Mouse (Mus musculus): ENCODE results near the gene Necab2. TPM values are rescaled to one million over a fixed set of nuclear protein-coding genes. Genes with fewer than 3 reads are reported as not detected.

Necab2 gene
- 65.7 and 85.9 TPM in 2 replicates for polyA plus RNA-seq (2015; fragmentation: Nextera tagmentation; extraction: Ambion mirVana)

DNA sequence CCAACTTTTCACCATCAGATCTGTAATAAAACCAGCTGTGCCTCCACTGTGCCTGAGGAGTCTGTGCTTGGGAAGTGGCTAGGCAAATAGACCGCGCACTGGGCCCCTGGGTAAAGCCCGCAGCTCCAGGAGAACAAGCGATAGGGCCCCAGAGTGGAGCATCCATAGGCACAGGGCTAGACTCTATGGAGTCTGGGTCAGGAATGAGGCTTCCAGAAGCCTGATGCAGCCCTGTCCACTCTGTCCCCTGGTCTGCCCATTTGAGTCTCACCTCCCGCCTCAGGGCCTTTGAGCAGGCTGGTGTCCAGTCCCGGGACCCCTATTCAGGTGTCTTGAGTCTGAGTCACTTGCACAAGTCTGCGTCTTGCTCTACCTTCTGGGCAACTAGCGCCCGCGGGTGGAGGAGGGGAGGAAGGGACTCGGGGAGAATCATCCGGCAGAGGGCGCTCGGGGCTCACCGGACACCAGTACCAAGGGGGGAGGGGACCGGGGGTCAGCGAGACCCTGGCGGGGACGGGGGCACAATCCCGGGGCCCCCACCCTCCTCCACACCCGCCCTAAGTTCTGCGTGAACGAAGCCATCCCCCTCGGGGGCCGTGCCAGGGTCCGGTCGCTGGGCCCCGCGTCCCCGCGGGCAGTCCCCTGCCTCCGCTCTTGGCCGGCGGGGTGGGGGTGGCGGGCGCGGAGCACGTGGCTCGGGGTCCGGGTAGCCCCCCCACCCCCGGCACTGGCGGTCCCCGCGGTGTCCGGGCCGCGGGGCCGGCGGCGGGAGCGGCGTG lies at the start of gene Necab2:
Gene Necab2 (plus strand): TSS at position 509 of the 779 bp plus-strand sequence.
- H3K9me3 ChIP-seq (replicated peaks; ENCODE audit: control insufficient read depth, low read length, poor library complexity, severe bottlenecking) = no peaks in the 10 kb centered on the region
- 3% methylated on average over 27 of the region's 52 CpGs for WGBS
- H3K4me1 ChIP-seq (ENCODE audit: control insufficient read depth, insufficient read depth, low read length) = peaks cover 5% of the 10 kb centered on the region
- H3K27me3 ChIP-seq (ENCODE audit: control insufficient read depth, insufficient read depth, low read depth, low read length) = no peaks in the 10 kb centered on the region
- H3K4me3 ChIP-seq (ENCODE audit: low read depth, low read length) = peak within 1 kb of the TSS; percentile 67
- ATAC-seq = peak; percentile 58
- H3K36me3 ChIP-seq (ENCODE audit: control insufficient read depth, insufficient read depth, low read length) = no peaks in the 10 kb centered on the region
- no peak within 1 kb of the TSS for H3K27ac ChIP-seq (ENCODE audit: low read length)
- H3K4me2 ChIP-seq (ENCODE audit: low read length) = peak within 1 kb of the TSS; percentile 77
- peak within 1 kb of the TSS; percentile 82 for H3K9ac ChIP-seq (ENCODE audit: low read depth, low read length)

DNA sequence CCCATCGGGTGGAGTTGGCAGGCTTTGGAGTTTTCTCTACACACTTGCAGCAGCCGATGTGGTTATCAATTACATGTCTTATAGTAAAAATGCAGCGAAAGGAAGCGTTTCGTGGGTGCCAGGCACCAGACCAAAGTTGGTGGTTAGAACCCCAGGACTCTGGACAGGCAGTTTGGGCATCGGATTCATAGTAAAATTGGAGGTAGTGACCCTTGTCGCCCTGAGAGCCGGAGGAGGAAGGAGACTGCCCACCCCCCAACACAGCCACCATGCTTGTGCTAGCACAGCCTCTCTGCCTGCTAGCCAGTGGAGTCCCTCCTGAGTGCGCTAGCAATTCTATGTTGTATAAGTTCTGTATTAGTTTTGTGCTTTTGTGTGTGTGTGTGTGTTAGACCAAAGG lies 48.0 kb upstream of the Necab2 start:
- Histone ChIP-seq H3K9me3 (replicated peaks; ENCODE audit: control insufficient read depth, low read length, poor library complexity, severe bottlenecking) (no peaks in the 10 kb centered on the region), H3K36me3 (ENCODE audit: control insufficient read depth, insufficient read depth, low read length) (peaks cover 2% of the 10 kb centered on the region; the same call in 1 of the 2 replicates), H3K27me3 (ENCODE audit: control insufficient read depth, insufficient read depth, low read depth, low read length) (no peaks in the 10 kb centered on the region), H3K4me1 (ENCODE audit: control insufficient read depth, insufficient read depth, low read length) (peaks cover 11% of the 10 kb centered on the region), H3K4me2 (ENCODE audit: low read length) (no peak overlapping the region), H3K4me3 (ENCODE audit: low read depth, low read length) (no peak overlapping the region), H3K27ac (ENCODE audit: low read length) (no peak overlapping the region), H3K9ac (ENCODE audit: low read depth, low read length) (no peak overlapping the region)
- WGBS = 82% methylated on average over 9 of the region's 9 CpGs
- ATAC-seq = no peak

DNA sequence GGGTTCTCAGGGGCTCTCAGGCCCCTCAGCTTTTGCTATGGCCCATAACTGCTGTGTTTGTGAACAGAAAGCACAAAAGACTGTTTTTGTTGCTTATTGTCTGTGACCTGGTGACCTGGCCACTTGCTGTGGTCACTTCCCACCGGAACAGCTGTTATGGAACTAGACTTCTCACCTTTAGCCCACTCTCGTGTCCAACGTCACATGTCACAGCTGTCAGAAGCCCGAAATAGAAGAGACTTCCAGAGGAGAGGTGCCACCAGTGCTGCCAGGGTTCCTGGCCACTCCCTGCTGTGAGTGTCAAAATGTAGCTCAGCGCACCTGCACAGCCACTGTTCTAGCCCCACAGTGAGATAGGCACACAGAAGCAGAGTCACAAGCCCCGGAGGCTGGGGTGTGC lies 47.3 kb upstream of the Necab2 start:
- no peak overlapping the region for H3K27ac ChIP-seq (ENCODE audit: low read length)
- H3K27me3 ChIP-seq (ENCODE audit: control insufficient read depth, insufficient read depth, low read depth, low read length) = no peaks in the 10 kb centered on the region
- 78% methylated on average over 6 of the region's 6 CpGs for WGBS
- no peak overlapping the region for H3K4me3 ChIP-seq (ENCODE audit: low read depth, low read length)
- H3K36me3 ChIP-seq (ENCODE audit: control insufficient read depth, insufficient read depth, low read length) = peaks cover 2% of the 10 kb centered on the region; the same call in 1 of the 2 replicates
- H3K9me3 ChIP-seq (replicated peaks; ENCODE audit: control insufficient read depth, low read length, poor library complexity, severe bottlenecking) = no peaks in the 10 kb centered on the region
- H3K4me1 ChIP-seq (ENCODE audit: control insufficient read depth, insufficient read depth, low read length) = peaks cover 9% of the 10 kb centered on the region
- ATAC-seq = no peak
- no peak overlapping the region for H3K4me2 ChIP-seq (ENCODE audit: low read length)
- H3K9ac ChIP-seq (ENCODE audit: low read depth, low read length) = no peak overlapping the region

DNA sequence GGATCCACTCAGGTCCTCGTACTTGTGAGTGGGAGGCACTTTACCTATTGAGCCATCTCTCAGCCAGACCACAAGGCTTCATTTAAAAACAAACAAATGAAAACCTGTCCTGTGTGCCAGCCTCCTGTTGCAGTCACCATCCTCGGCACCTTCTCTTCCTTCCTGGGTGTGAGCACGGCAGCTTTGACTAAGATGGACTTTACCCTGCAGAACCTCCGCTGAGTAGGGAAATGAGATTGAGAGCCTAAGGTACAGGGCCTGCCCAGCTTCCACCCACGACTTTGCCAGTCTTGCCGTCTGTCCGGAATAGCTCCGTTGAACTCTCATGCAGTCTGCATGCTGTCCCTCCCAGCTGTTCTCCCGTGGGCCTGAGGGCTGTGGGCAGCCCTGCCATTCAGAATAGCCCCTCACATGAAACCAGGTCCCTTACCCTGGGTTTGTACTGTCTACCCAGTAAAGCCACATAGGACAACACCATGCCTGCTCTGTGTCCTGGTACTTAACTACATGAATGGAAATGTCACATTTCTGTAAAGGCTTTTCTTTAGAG lies 46.3 kb upstream of the Necab2 start:
- no peak for ATAC-seq

DNA sequence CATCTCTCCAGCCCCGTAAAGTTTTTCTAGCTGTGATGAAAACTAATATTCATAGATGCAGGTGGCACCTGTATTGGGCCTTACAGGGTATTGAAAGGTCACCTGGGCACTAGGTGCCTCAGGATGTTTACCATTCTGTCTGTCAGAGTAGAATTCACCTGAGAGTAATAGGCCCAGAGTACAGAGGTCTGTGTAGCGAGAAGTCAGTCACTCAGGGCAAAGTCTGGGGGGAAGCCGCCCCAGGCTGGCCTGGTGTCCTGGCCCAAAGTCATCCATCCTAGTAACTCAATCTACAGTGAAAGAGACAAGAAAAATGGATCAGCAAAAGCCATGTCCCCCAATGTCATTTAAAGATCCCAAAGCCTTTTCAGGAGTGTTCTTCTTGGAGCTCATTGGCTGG lies 45.6 kb upstream of the Necab2 start:
- H3K4me1 ChIP-seq (ENCODE audit: control insufficient read depth, insufficient read depth, low read length) = peaks cover 1% of the 10 kb centered on the region; the same call in 1 of the 2 replicates
- 91% methylated on average over 3 of the region's 3 CpGs for WGBS
- no peak overlapping the region for H3K4me2 ChIP-seq (ENCODE audit: low read length)
- no peak overlapping the region for H3K27ac ChIP-seq (ENCODE audit: low read length)
- no peak overlapping the region for H3K4me3 ChIP-seq (ENCODE audit: low read depth, low read length)
- H3K9ac ChIP-seq (ENCODE audit: low read depth, low read length) = no peak overlapping the region
- no peaks in the 10 kb centered on the region for H3K27me3 ChIP-seq (ENCODE audit: control insufficient read depth, insufficient read depth, low read depth, low read length)
- H3K36me3 ChIP-seq (ENCODE audit: control insufficient read depth, insufficient read depth, low read length) = peaks cover 2% of the 10 kb centered on the region; the same call in 1 of the 2 replicates
- no peak for ATAC-seq
- no peaks in the 10 kb centered on the region for H3K9me3 ChIP-seq (replicated peaks; ENCODE audit: control insufficient read depth, low read length, poor library complexity, severe bottlenecking)

More for the DNA sequence above, 46.3 kb upstream of the Necab2 start:
- Histone ChIP-seq H3K27me3 (ENCODE audit: control insufficient read depth, insufficient read depth, low read depth, low read length) (no peaks in the 10 kb centered on the region), H3K27ac (ENCODE audit: low read length) (no peak overlapping the region), H3K36me3 (ENCODE audit: control insufficient read depth, insufficient read depth, low read length) (peaks cover 2% of the 10 kb centered on the region; the same call in 1 of the 2 replicates), H3K4me1 (ENCODE audit: control insufficient read depth, insufficient read depth, low read length) (peaks cover 8% of the 10 kb centered on the region), H3K9me3 (replicated peaks; ENCODE audit: control insufficient read depth, low read length, poor library complexity, severe bottlenecking) (no peaks in the 10 kb centered on the region), H3K9ac (ENCODE audit: low read depth, low read length) (no peak overlapping the region), H3K4me2 (ENCODE audit: low read length) (no peak overlapping the region), H3K4me3 (ENCODE audit: low read depth, low read length) (no peak overlapping the region)
- 89% methylated on average over 9 of the region's 9 CpGs for WGBS

DNA sequence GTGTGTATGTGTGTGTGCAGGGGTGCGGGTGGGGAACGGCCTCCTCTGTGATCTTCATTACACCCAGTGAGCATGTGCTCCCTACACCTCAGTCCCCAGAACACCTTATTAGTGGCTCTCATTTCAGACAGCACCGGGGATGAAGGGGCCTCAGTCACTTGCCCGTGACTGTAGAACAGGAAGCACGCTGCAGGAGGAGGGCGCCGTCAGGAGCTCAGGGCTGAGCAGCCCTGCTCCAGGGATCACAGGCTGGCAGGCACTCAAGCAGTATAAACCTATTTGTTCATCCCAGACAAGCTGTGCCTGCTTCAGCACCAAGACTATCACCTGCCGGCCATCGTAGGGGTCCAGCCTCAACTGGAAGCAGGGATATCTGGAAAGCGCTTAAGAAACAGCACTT lies 42.6 kb upstream of the Necab2 start:
- Histone ChIP-seq H3K9ac (ENCODE audit: low read depth, low read length) (no peak overlapping the region), H3K4me2 (ENCODE audit: low read length) (no peak overlapping the region), H3K9me3 (replicated peaks; ENCODE audit: control insufficient read depth, low read length, poor library complexity, severe bottlenecking) (no peaks in the 10 kb centered on the region), H3K27ac (ENCODE audit: low read length) (no peak overlapping the region), H3K27me3 (ENCODE audit: control insufficient read depth, insufficient read depth, low read depth, low read length) (no peaks in the 10 kb centered on the region), H3K36me3 (ENCODE audit: control insufficient read depth, insufficient read depth, low read length) (peaks cover 13% of the 10 kb centered on the region), H3K4me3 (ENCODE audit: low read depth, low read length) (no peak overlapping the region), H3K4me1 (ENCODE audit: control insufficient read depth, insufficient read depth, low read length) (no peaks in the 10 kb centered on the region)
- WGBS = 78% methylated on average over 10 of the region's 10 CpGs
- ATAC-seq = no peak

DNA sequence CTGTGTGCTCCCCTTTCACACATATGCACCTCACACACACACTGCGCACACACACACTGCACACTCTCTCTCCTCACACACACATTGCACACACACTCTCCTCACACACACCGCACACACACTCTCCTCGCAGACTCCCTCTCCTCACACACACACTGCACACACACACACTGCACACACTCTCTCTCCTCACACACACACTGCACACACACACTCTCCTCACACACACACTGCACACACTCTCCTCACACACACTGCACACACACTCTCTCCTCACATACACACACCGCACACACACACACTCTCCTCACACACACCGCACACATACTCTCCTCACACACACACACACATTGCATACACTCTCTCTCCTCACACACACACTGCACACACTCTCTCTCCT lies 41.9 kb upstream of the Necab2 start:
- 98% methylated on average over 5 of the region's 5 CpGs for WGBS
- no peaks in the 10 kb centered on the region for H3K9me3 ChIP-seq (replicated peaks; ENCODE audit: control insufficient read depth, low read length, poor library complexity, severe bottlenecking)
- H3K27ac ChIP-seq (ENCODE audit: low read length) = no peak overlapping the region
- H3K4me3 ChIP-seq (ENCODE audit: low read depth, low read length) = no peak overlapping the region
- no peak overlapping the region for H3K9ac ChIP-seq (ENCODE audit: low read depth, low read length)
- no peak overlapping the region for H3K4me2 ChIP-seq (ENCODE audit: low read length)
- no peaks in the 10 kb centered on the region for H3K27me3 ChIP-seq (ENCODE audit: control insufficient read depth, insufficient read depth, low read depth, low read length)
- H3K36me3 ChIP-seq (ENCODE audit: control insufficient read depth, insufficient read depth, low read length) = peaks cover 20% of the 10 kb centered on the region
- no peaks in the 10 kb centered on the region for H3K4me1 ChIP-seq (ENCODE audit: control insufficient read depth, insufficient read depth, low read length)
- ATAC-seq = no peak

DNA sequence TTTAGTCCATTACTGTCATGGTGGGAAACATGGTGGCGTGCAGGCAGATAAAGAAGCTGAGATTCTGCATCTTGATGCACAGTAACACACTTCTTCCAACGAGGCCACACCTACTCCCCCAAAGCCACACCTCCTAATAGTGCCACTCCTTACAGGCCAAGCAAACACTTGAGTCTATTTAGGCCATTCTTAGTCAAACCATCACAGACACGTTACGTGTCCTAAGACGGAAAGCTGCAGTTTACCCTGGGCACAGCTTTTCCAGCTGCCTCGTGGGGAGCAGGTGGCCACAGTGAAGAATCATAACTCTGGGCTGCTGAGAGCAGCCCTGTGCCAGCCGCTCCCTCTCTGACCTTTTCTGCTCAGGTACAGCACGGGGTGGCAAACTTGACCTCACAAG lies 38.2 kb upstream of the Necab2 start:
- H3K36me3 ChIP-seq (ENCODE audit: control insufficient read depth, insufficient read depth, low read length) = peaks cover 33% of the 10 kb centered on the region

DNA sequence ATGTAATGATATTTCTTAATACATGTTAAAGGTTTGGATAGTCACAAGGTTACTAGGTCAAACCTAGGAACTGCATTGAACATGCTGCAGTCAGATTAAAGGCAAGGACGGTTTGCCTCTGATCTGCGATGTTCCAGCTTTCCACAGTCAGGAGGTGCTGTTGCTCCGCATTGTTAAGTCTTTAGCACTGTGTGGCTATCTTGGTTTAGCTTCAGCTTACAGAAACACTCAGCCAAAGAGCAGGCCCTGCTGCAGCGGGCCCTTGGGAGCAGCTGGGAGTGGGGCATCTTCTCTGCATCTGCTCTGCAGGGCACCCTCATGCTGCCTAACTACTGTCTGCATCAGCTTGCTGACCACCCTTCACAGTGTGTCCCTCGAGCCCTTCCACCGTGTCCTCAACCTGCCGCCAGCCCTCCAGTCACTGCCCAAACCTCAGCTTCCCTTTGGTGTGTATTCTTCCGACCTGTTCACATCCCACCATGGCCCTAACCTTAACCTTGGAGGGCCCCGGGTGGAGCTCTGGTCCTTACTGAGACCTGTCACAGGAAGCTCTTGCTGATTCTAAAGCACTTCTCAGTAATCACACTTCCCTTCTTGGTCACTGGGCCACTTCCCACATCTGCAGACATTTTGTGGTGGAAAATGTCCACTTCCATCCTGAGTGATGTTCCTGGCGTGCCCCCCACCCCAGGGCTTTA lies 34.3 kb upstream of the Necab2 start:
- Histone ChIP-seq H3K4me3 (ENCODE audit: low read depth, low read length) (no peak overlapping the region), H3K27ac (ENCODE audit: low read length) (no peak overlapping the region), H3K27me3 (ENCODE audit: control insufficient read depth, insufficient read depth, low read depth, low read length) (no peaks in the 10 kb centered on the region), H3K9me3 (replicated peaks; ENCODE audit: control insufficient read depth, low read length, poor library complexity, severe bottlenecking) (no peaks in the 10 kb centered on the region), H3K9ac (ENCODE audit: low read depth, low read length) (no peak overlapping the region), H3K36me3 (ENCODE audit: control insufficient read depth, insufficient read depth, low read length) (peaks cover 33% of the 10 kb centered on the region), H3K4me2 (ENCODE audit: low read length) (no peak overlapping the region), H3K4me1 (ENCODE audit: control insufficient read depth, insufficient read depth, low read length) (0 out of 2 replicates have a peak, but pooled peaks cover 2% of the 10 kb centered on the region)
- ATAC-seq = no peak
- 60% methylated on average over 10 of the region's 10 CpGs for WGBS

More for the DNA sequence above, 38.2 kb upstream of the Necab2 start:
- Histone ChIP-seq H3K4me1 (ENCODE audit: control insufficient read depth, insufficient read depth, low read length) (0 out of 2 replicates have a peak, but pooled peaks cover 2% of the 10 kb centered on the region), H3K4me3 (ENCODE audit: low read depth, low read length) (no peak overlapping the region), H3K9me3 (replicated peaks; ENCODE audit: control insufficient read depth, low read length, poor library complexity, severe bottlenecking) (no peaks in the 10 kb centered on the region), H3K4me2 (ENCODE audit: low read length) (no peak overlapping the region), H3K9ac (ENCODE audit: low read depth, low read length) (no peak overlapping the region), H3K27ac (ENCODE audit: low read length) (no peak overlapping the region), H3K27me3 (ENCODE audit: control insufficient read depth, insufficient read depth, low read depth, low read length) (no peaks in the 10 kb centered on the region)
- ATAC-seq = no peak
- 85% methylated on average over 8 of the region's 8 CpGs for WGBS

Data from midbrain, embryonic 16.5 days (tissue).